Mouse (Mus musculus) heart, postnatal 0 days (tissue): ENCODE data around the gene Chchd5.

Source experiments
- CTCF ChIP-seq: IDR thresholded peaks from 2 replicates; pipeline ENCODE4 v1.5.1; 2016; ENCODE audit warnings: antibody characterized with exemption, control low read depth, low read depth
- EP300 ChIP-seq: IDR thresholded peaks from 2 replicates; pipeline ENCODE4 v1.6.1; 2016; ENCODE audit warnings: antibody characterized with exemption, low read depth

- no peak for TF ChIP-seq CTCF
- TF ChIP-seq EP300 = no peak
These were observed 11.4 kb upstream of the Chchd5 start for GRCm38 (mm10) chr2:129118061-129118460.
